ENCODE assay signal across 20 mouse cellular contexts in genomic region chr5:115262502-115263291, GRCm38 (mm10). TPM values are rescaled to one million over a fixed set of nuclear protein-coding genes. Genes with fewer than 3 reads are reported as not detected.
DNase-seq lines count a peak whose midpoint lies in the region; ATAC-seq and TF ChIP-seq lines count a peak whose summit lies in the region.
"Had no signal": no experiment of that assay in that cellular context is flagged by ENCODE, and none has a peak within 500 bp of the region (broad histone marks: within the 10 kb centered on the region; RNA-seq: fewer than 3 reads in every experiment).

No protein-coding gene starts in this region.

- no peak overlapping the region for H3K9ac ChIP-seq in kidney, embryonic 15.5 days
- no peak overlapping the region for H3K9ac ChIP-seq in midbrain, embryonic 13.5 days (replicated peaks)
- H3K9ac ChIP-seq in liver, embryonic 13.5 days: no peak overlapping the region
- no peak overlapping the region for H3K9ac ChIP-seq in stomach, postnatal 0 days (ENCODE audit: low read length)
- no peak overlapping the region for H3K9ac ChIP-seq in hindbrain, embryonic 14.5 days
- H3K9ac ChIP-seq: forebrain, embryonic 13.5 days; forebrain, postnatal 0 days; hindbrain, embryonic 12.5 days had no signal

- no peaks in the 10 kb centered on the region for H3K9me3 ChIP-seq in kidney, embryonic 15.5 days (replicated peaks)
- H3K9me3 ChIP-seq in midbrain, embryonic 13.5 days: no peaks in the 10 kb centered on the region
- no peaks in the 10 kb centered on the region for H3K9me3 ChIP-seq in midbrain, embryonic 10.5 days (replicated peaks)
- no peaks in the 10 kb centered on the region for H3K9me3 ChIP-seq in liver, embryonic 13.5 days (replicated peaks)
- no peaks in the 10 kb centered on the region for H3K9me3 ChIP-seq in stomach, postnatal 0 days (ENCODE audit: control insufficient read depth, low read length)
- H3K9me3 ChIP-seq in hindbrain, embryonic 14.5 days (ENCODE audit: control insufficient read depth, low read length): no peaks in the 10 kb centered on the region
- H3K9me3 ChIP-seq: embryonic facial prominence, embryonic 10.5 days; forebrain, embryonic 13.5 days; heart, embryonic 10.5 days; hindbrain, embryonic 12.5 days had no signal

- WGBS in kidney, embryonic 15.5 days: 88% methylated on average over 14 of the region's 14 CpGs
- 81% methylated on average over 14 of the region's 14 CpGs for WGBS in midbrain, embryonic 13.5 days
- WGBS in midbrain, embryonic 10.5 days: 88% methylated on average over 14 of the region's 14 CpGs
- 83% methylated on average over 14 of the region's 14 CpGs for WGBS in liver, embryonic 13.5 days (ENCODE audit: insufficient replicate concordance)
- 64% methylated on average over 14 of the region's 14 CpGs for WGBS in stomach, postnatal 0 days
- WGBS in hindbrain, embryonic 14.5 days: 85% methylated on average over 14 of the region's 14 CpGs

- no peak for TF ChIP-seq EP300 in stomach, postnatal 0 days (optimal IDR thresholded peaks at IDR 0.05)

- H3K27ac ChIP-seq in kidney, embryonic 15.5 days: no peak overlapping the region
- H3K27ac ChIP-seq in midbrain, embryonic 13.5 days: no peak overlapping the region
- no peak overlapping the region for H3K27ac ChIP-seq in midbrain, embryonic 10.5 days (replicated peaks)
- H3K27ac ChIP-seq in liver, embryonic 13.5 days: 0 out of 2 replicates have a peak overlapping the region, but pooled peaks have one; percentile 8
- no peak overlapping the region; the same call in 1 of the 2 replicates for H3K27ac ChIP-seq in stomach, postnatal 0 days (replicated peaks)
- H3K27ac ChIP-seq in hindbrain, embryonic 14.5 days: no peak overlapping the region
- H3K27ac ChIP-seq: embryonic facial prominence, embryonic 10.5 days; forebrain, embryonic 13.5 days; heart, embryonic 10.5 days; hindbrain, embryonic 12.5 days; hindbrain, postnatal 0 days had no signal

- no peaks in the 10 kb centered on the region for H3K27me3 ChIP-seq in kidney, embryonic 15.5 days
- no peaks in the 10 kb centered on the region for H3K27me3 ChIP-seq in midbrain, embryonic 13.5 days
- no peaks in the 10 kb centered on the region for H3K27me3 ChIP-seq in midbrain, embryonic 10.5 days (ENCODE audit: low read depth, poor library complexity, severe bottlenecking)
- no peaks in the 10 kb centered on the region for H3K27me3 ChIP-seq in liver, embryonic 13.5 days
- H3K27me3 ChIP-seq in stomach, postnatal 0 days (ENCODE audit: control insufficient read depth, insufficient read depth, low read length): no peaks in the 10 kb centered on the region
- no peaks in the 10 kb centered on the region for H3K27me3 ChIP-seq in hindbrain, embryonic 14.5 days (ENCODE audit: control insufficient read depth, insufficient read depth, low read length)
- H3K27me3 ChIP-seq: forebrain, embryonic 13.5 days; hindbrain, embryonic 12.5 days had no signal

- H3K4me1 ChIP-seq in kidney, embryonic 15.5 days: peaks cover 11% of the 10 kb centered on the region; the same call in 1 of the 2 replicates
- peaks cover 23% of the 10 kb centered on the region for H3K4me1 ChIP-seq in midbrain, embryonic 13.5 days (replicated peaks)
- H3K4me1 ChIP-seq in midbrain, embryonic 10.5 days: 0 out of 2 replicates have a peak, but pooled peaks cover 14% of the 10 kb centered on the region
- peaks cover 82% of the 10 kb centered on the region for H3K4me1 ChIP-seq in liver, embryonic 13.5 days (replicated peaks)
- 0 out of 2 replicates have a peak, but pooled peaks cover 3% of the 10 kb centered on the region for H3K4me1 ChIP-seq in stomach, postnatal 0 days (replicated peaks; ENCODE audit: control insufficient read depth, insufficient read depth)
- H3K4me1 ChIP-seq in hindbrain, embryonic 14.5 days (replicated peaks; ENCODE audit: control insufficient read depth, insufficient read depth, low read length): no peaks in the 10 kb centered on the region

- peak; percentile 6 for DNase-seq in kidney, adult 18-20 months
- DNase-seq in midbrain, embryonic 10.5 days (ENCODE audit: low spot score): no peak
- DNase-seq in liver, embryonic 13.5 days: no peak
- DNase-seq in stomach, postnatal 0 days (ENCODE audit: low spot score): peak; percentile 57
- DNase-seq in hindbrain, embryonic 14.5 days (ENCODE audit: low spot score): no peak
- DNase-seq: adrenal gland, adult 8-10 months; adrenal gland, postnatal 36 days; cerebellum, adult 2 months; cerebellum, postnatal 10 days; forebrain, postnatal 0 days; gastrocnemius, postnatal 10 days; heart, adult 18-20 months; heart, postnatal 4 days had no signal

- ATAC-seq in kidney, embryonic 15.5 days (replicated peaks; ENCODE audit: low FRiP score): no peak
- 0 out of 2 replicates have a peak, but pooled peaks have one; percentile 24 for ATAC-seq in midbrain, embryonic 13.5 days
- ATAC-seq in liver, embryonic 13.5 days (ENCODE audit: low read depth): no peak
- ATAC-seq in stomach, postnatal 0 days (ENCODE audit: low FRiP score, low TSS enrichment): peak; percentile 74
- no peak for ATAC-seq in hindbrain, embryonic 14.5 days (ENCODE audit: low FRiP score)
- ATAC-seq: forebrain, embryonic 13.5 days; forebrain, postnatal 0 days; hindbrain, postnatal 0 days had no signal

- TF ChIP-seq CTCF in stomach, postnatal 0 days (IDR thresholded peaks at IDR 0.05; ENCODE audit: low read depth): no peak

- no peak overlapping the region for H3K4me2 ChIP-seq in kidney, embryonic 15.5 days
- no peak overlapping the region for H3K4me2 ChIP-seq in midbrain, embryonic 13.5 days (replicated peaks)
- peak overlapping the region; percentile 2; the same call in 1 of the 2 replicates for H3K4me2 ChIP-seq in liver, embryonic 13.5 days
- H3K4me2 ChIP-seq in stomach, postnatal 0 days (replicated peaks; ENCODE audit: low read depth): no peak overlapping the region
- H3K4me2 ChIP-seq in hindbrain, embryonic 14.5 days (replicated peaks): no peak overlapping the region
- H3K4me2 ChIP-seq: forebrain, embryonic 13.5 days; hindbrain, embryonic 12.5 days had no signal

- no peak overlapping the region for H3K4me3 ChIP-seq in kidney, embryonic 15.5 days (replicated peaks)
- H3K4me3 ChIP-seq in midbrain, embryonic 13.5 days (replicated peaks): no peak overlapping the region
- H3K4me3 ChIP-seq in midbrain, embryonic 10.5 days: no peak overlapping the region
- H3K4me3 ChIP-seq in liver, embryonic 13.5 days (replicated peaks): no peak overlapping the region
- H3K4me3 ChIP-seq in stomach, postnatal 0 days (ENCODE audit: low read depth, low read length): no peak overlapping the region
- H3K4me3 ChIP-seq in hindbrain, embryonic 14.5 days (replicated peaks; ENCODE audit: low read length): no peak overlapping the region
- H3K4me3 ChIP-seq: embryonic facial prominence, embryonic 10.5 days; forebrain, embryonic 13.5 days; heart, embryonic 10.5 days; hindbrain, embryonic 12.5 days had no signal

- peaks cover 69% of the 10 kb centered on the region for H3K36me3 ChIP-seq in kidney, embryonic 15.5 days
- peaks cover 45% of the 10 kb centered on the region for H3K36me3 ChIP-seq in midbrain, embryonic 13.5 days
- H3K36me3 ChIP-seq in midbrain, embryonic 10.5 days: peaks cover 73% of the 10 kb centered on the region
- peaks cover 79% of the 10 kb centered on the region for H3K36me3 ChIP-seq in liver, embryonic 13.5 days
- H3K36me3 ChIP-seq in stomach, postnatal 0 days (ENCODE audit: control insufficient read depth, insufficient read depth, low read length): peaks cover 19% of the 10 kb centered on the region
- H3K36me3 ChIP-seq in hindbrain, embryonic 14.5 days (replicated peaks; ENCODE audit: control insufficient read depth, insufficient read depth): peaks cover 47% of the 10 kb centered on the region

RNA-seq across cellular contexts. Expression of gene Rnf10, which starts 10.0 kb away (rescaled TPM):
- 134 and 142 TPM in 2 replicates for polyA plus RNA-seq in kidney, embryonic 15.5 days (2015; fragmentation: Nextera tagmentation; extraction: Ambion mirVana)
- 146 and 160 TPM in 2 replicates for polyA plus RNA-seq in midbrain, embryonic 13.5 days (2015; fragmentation: Nextera tagmentation; extraction: Ambion mirVana)
- polyA plus RNA-seq in midbrain, embryonic 10.5 days (2016; fragmentation: Nextera tagmentation; extraction: Ambion mirVana): 133 and 134 TPM in 2 replicates
- polyA plus RNA-seq in liver, embryonic 13.5 days (2015; fragmentation: Nextera tagmentation; extraction: Ambion mirVana): 122 and 126 TPM in 2 replicates
- 84.0 and 93.0 TPM in 2 replicates for polyA plus RNA-seq in stomach, postnatal 0 days (2015; fragmentation: Nextera tagmentation; extraction: Ambion mirVana)
- 101 and 113 TPM in 2 replicates for polyA plus RNA-seq in hindbrain, embryonic 14.5 days (2014; fragmentation: Nextera tagmentation; extraction: Ambion mirVana)

RNA-seq across cellular contexts. Expression of gene Coq5, which starts 16.8 kb away (rescaled TPM):
- 51.0 and 51.2 TPM in 2 replicates for polyA plus RNA-seq in kidney, embryonic 15.5 days (2015; fragmentation: Nextera tagmentation; extraction: Ambion mirVana)
- polyA plus RNA-seq in midbrain, embryonic 13.5 days (2015; fragmentation: Nextera tagmentation; extraction: Ambion mirVana): 51.8 and 56.8 TPM in 2 replicates
- polyA plus RNA-seq in midbrain, embryonic 10.5 days (2016; fragmentation: Nextera tagmentation; extraction: Ambion mirVana): 57.3 and 61.1 TPM in 2 replicates
- 38.1 and 42.0 TPM in 2 replicates for polyA plus RNA-seq in liver, embryonic 13.5 days (2015; fragmentation: Nextera tagmentation; extraction: Ambion mirVana)
- polyA plus RNA-seq in stomach, postnatal 0 days (2015; fragmentation: Nextera tagmentation; extraction: Ambion mirVana): 32.6 and 32.9 TPM in 2 replicates
- 52.5 and 57.6 TPM in 2 replicates for polyA plus RNA-seq in hindbrain, embryonic 14.5 days (2014; fragmentation: Nextera tagmentation; extraction: Ambion mirVana)

RNA-seq across cellular contexts. Expression of gene Pop5, which starts 27.1 kb away (rescaled TPM):
- polyA plus RNA-seq in kidney, embryonic 15.5 days (2015; fragmentation: Nextera tagmentation; extraction: Ambion mirVana): 114 and 123 TPM in 2 replicates
- 87.7 and 110 TPM in 2 replicates for polyA plus RNA-seq in midbrain, embryonic 13.5 days (2015; fragmentation: Nextera tagmentation; extraction: Ambion mirVana)
- 104 and 113 TPM in 2 replicates for polyA plus RNA-seq in midbrain, embryonic 10.5 days (2016; fragmentation: Nextera tagmentation; extraction: Ambion mirVana)
- 120 and 127 TPM in 2 replicates for polyA plus RNA-seq in liver, embryonic 13.5 days (2015; fragmentation: Nextera tagmentation; extraction: Ambion mirVana)
- polyA plus RNA-seq in stomach, postnatal 0 days (2015; fragmentation: Nextera tagmentation; extraction: Ambion mirVana): 83.9 and 85.3 TPM in 2 replicates
- 107 and 114 TPM in 2 replicates for polyA plus RNA-seq in hindbrain, embryonic 14.5 days (2014; fragmentation: Nextera tagmentation; extraction: Ambion mirVana)

RNA-seq across cellular contexts. Expression of gene Dynll1, which starts 38.1 kb away (rescaled TPM):
- polyA plus RNA-seq in kidney, embryonic 15.5 days (2015; fragmentation: Nextera tagmentation; extraction: Ambion mirVana): 1,617 and 1,807 TPM in 2 replicates
- 1,401 and 1,414 TPM in 2 replicates for polyA plus RNA-seq in midbrain, embryonic 13.5 days (2015; fragmentation: Nextera tagmentation; extraction: Ambion mirVana)
- 1,606 and 1,767 TPM in 2 replicates for polyA plus RNA-seq in midbrain, embryonic 10.5 days (2016; fragmentation: Nextera tagmentation; extraction: Ambion mirVana)
- 744 and 768 TPM in 2 replicates for polyA plus RNA-seq in liver, embryonic 13.5 days (2015; fragmentation: Nextera tagmentation; extraction: Ambion mirVana)
- 1,661 and 1,792 TPM in 2 replicates for polyA plus RNA-seq in stomach, postnatal 0 days (2015; fragmentation: Nextera tagmentation; extraction: Ambion mirVana)
- polyA plus RNA-seq in hindbrain, embryonic 14.5 days (2014; fragmentation: Nextera tagmentation; extraction: Ambion mirVana): 1,269 and 1,310 TPM in 2 replicates

Comparison
In these comparisons a context has a peak if more than half of its experiments do, and no peak if none do; other contexts are left out.
1. DNase-seq: peak in kidney, adult 18-20 months (single experiment) and stomach, postnatal 0 days (single experiment); none in midbrain, embryonic 10.5 days (single experiment), liver, embryonic 13.5 days (single experiment) and hindbrain, embryonic 14.5 days (single experiment).
2. ATAC-seq: peak in midbrain, embryonic 13.5 days (single experiment) and stomach, postnatal 0 days (single experiment); none in kidney, embryonic 15.5 days (single experiment), liver, embryonic 13.5 days (single experiment) and hindbrain, embryonic 14.5 days (single experiment).